ENCODE assay signal across 9 mouse cellular contexts in the genomic region with DNA sequence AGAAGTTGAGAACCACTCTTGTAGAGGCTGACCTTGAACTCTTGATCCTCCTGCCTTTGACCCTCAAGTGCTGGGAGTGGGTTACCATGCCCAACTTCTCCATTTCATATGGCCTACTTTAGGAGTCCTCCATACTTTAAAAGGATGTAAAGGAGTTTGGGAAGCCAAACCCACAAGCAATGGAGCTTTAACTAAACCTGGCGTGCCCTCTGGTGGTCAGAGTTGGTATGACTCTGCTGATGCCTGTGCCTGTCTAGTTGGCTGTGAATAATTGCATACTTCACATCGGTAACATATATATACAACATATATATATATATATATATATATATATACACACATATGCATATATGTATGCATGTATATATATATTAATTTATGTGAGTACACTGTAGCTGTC. TPM values are rescaled to one million over a fixed set of nuclear protein-coding genes. Genes with fewer than 3 reads are reported as not detected.
DNase-seq lines count a peak whose midpoint lies in the region; ATAC-seq and TF ChIP-seq lines count a peak whose summit lies in the region.
"Had no signal": no experiment of that assay in that cellular context is flagged by ENCODE, and none has a peak within 500 bp of the region (broad histone marks: within the 10 kb centered on the region; RNA-seq: fewer than 3 reads in every experiment).

No protein-coding gene starts in this region.

- 9% methylated on average over 2 of the region's 2 CpGs for WGBS in hindbrain, embryonic 14.5 days
- 14% methylated on average over 2 of the region's 2 CpGs for WGBS in hindbrain, embryonic 13.5 days
- WGBS in midbrain, postnatal 0 days = 15% methylated on average over 2 of the region's 2 CpGs

- intact Hi-C loops in heart, postnatal 14 days (cut with DNase I) = loop anchor here (1.0 to 2.0 kb wide), 4 partner anchors 16 to 136 kb away; no protein-coding TSS in a partner anchor
- intact Hi-C loops in left cerebral cortex, postnatal 10 days (cut with DNase I) = no loop called here

- H3K9ac ChIP-seq in hindbrain, embryonic 14.5 days = no peak overlapping the region
- H3K9ac ChIP-seq in hindbrain, embryonic 13.5 days = no peak overlapping the region
- H3K9ac ChIP-seq in midbrain, postnatal 0 days (replicated peaks; ENCODE audit: low read length, poor library complexity, severe bottlenecking) = no peak overlapping the region

- DNase-seq in hindbrain, embryonic 14.5 days (ENCODE audit: low spot score) = peak; percentile 88
- DNase-seq in adrenal gland, adult 2 months = peak; percentile 70
- peak; percentile 67 for DNase-seq in embryo, embryonic 9.5 days (ENCODE audit: extremely low spot score)
- peak; percentile 86 to 92 for DNase-seq in heart, postnatal 14 days
- peak; percentile 80 to 85 for DNase-seq in left cerebral cortex, postnatal 10 days (ENCODE audit: extremely low spot score in 1 of 2, low spot score in 2 of 2)
- peak; percentile 78 for DNase-seq in midbrain, postnatal 0 days (ENCODE audit: low spot score)
- DNase-seq in thymus, postnatal 10 days (ENCODE audit: low spot score in 2 of 2) = peak; percentile 61 to 83

- H3K27me3 ChIP-seq in hindbrain, embryonic 14.5 days (ENCODE audit: control insufficient read depth, insufficient read depth, low read length) = peaks cover 14% of the 10 kb centered on the region
- H3K27me3 ChIP-seq in hindbrain, embryonic 13.5 days = peaks cover 20% of the 10 kb centered on the region
- no peaks in the 10 kb centered on the region for H3K27me3 ChIP-seq in midbrain, postnatal 0 days (ENCODE audit: insufficient read depth, low read length)

- no peak overlapping the region for H3K4me3 ChIP-seq in hindbrain, embryonic 14.5 days (replicated peaks; ENCODE audit: low read length)
- no peak overlapping the region for H3K4me3 ChIP-seq in hindbrain, embryonic 13.5 days
- H3K4me3 ChIP-seq in midbrain, postnatal 0 days (ENCODE audit: low read depth, low read length) = no peak overlapping the region
- H3K4me3 ChIP-seq: myocyte had no signal

- no peaks in the 10 kb centered on the region for H3K36me3 ChIP-seq in hindbrain, embryonic 14.5 days (replicated peaks; ENCODE audit: control insufficient read depth, insufficient read depth)
- H3K36me3 ChIP-seq in hindbrain, embryonic 13.5 days = no peaks in the 10 kb centered on the region
- no peaks in the 10 kb centered on the region for H3K36me3 ChIP-seq in midbrain, postnatal 0 days (ENCODE audit: insufficient read depth, low read length)

- H3K27ac ChIP-seq in hindbrain, embryonic 14.5 days = no peak overlapping the region
- H3K27ac ChIP-seq in hindbrain, embryonic 13.5 days = no peak overlapping the region
- no peak overlapping the region for H3K27ac ChIP-seq in midbrain, postnatal 0 days (ENCODE audit: low read depth, low read length)

- no peak for ATAC-seq in hindbrain, embryonic 14.5 days (ENCODE audit: low FRiP score)
- no peak for ATAC-seq in hindbrain, embryonic 13.5 days (ENCODE audit: low FRiP score)
- ATAC-seq in midbrain, postnatal 0 days (ENCODE audit: low FRiP score) = no peak

- TF ChIP-seq CTCF in midbrain, postnatal 0 days (IDR thresholded peaks at IDR 0.05) = peak; percentile 85

- H3K9me3 ChIP-seq in hindbrain, embryonic 14.5 days (ENCODE audit: control insufficient read depth, low read length) = no peaks in the 10 kb centered on the region
- no peaks in the 10 kb centered on the region for H3K9me3 ChIP-seq in hindbrain, embryonic 13.5 days
- no peaks in the 10 kb centered on the region for H3K9me3 ChIP-seq in midbrain, postnatal 0 days (ENCODE audit: low read length)

- H3K4me1 ChIP-seq in hindbrain, embryonic 14.5 days (replicated peaks; ENCODE audit: control insufficient read depth, insufficient read depth, low read length) = no peaks in the 10 kb centered on the region; the same call in none of the 2 replicates
- H3K4me1 ChIP-seq in hindbrain, embryonic 13.5 days (replicated peaks) = peaks cover 6% of the 10 kb centered on the region
- H3K4me1 ChIP-seq in midbrain, postnatal 0 days (ENCODE audit: insufficient read depth, low read length) = 0 out of 2 replicates have a peak, but pooled peaks cover 2% of the 10 kb centered on the region

- no peak overlapping the region for H3K4me2 ChIP-seq in hindbrain, embryonic 14.5 days (replicated peaks)
- no peak overlapping the region for H3K4me2 ChIP-seq in hindbrain, embryonic 13.5 days
- H3K4me2 ChIP-seq in midbrain, postnatal 0 days (ENCODE audit: low read depth, low read length, poor library complexity, severe bottlenecking) = no peak overlapping the region

RNA-seq across cellular contexts. Expression of gene Hif3a, which starts 4.2 kb away (rescaled TPM):
- polyA plus RNA-seq in hindbrain, embryonic 14.5 days (2014; fragmentation: Nextera tagmentation; extraction: Ambion mirVana) = 4.9 and 6.9 TPM in 2 replicates
- 2.8 and 2.9 TPM in 2 replicates for polyA plus RNA-seq in hindbrain, embryonic 13.5 days (2015; fragmentation: Nextera tagmentation; extraction: Ambion mirVana)
- 1 to 10 TPM; 1.6 to 3.2 TPM for total RNA-seq in adrenal gland, adult 2 months (2021)
- 3.1 and 4.0 TPM in 2 replicates for polyA plus RNA-seq in adrenal gland, adult 2 months (2012; rRNA removed)
- 1 to 10 TPM; 4.9 to 5.4 TPM for total RNA-seq in heart, postnatal 14 days (2021)
- 10 to 100 TPM in 1 of 2 experiments, 1 to 10 TPM in 1; 6.5 to 16.9 TPM for total RNA-seq in left cerebral cortex, postnatal 10 days (2021)
- 13.6 and 16.9 TPM in 2 replicates for total RNA-seq in midbrain, postnatal 0 days (2014; rRNA removed)
- 2.0 and 2.7 TPM in 2 replicates for polyA plus RNA-seq in midbrain, postnatal 0 days (2015; fragmentation: Nextera tagmentation; extraction: Ambion mirVana)

RNA-seq across cellular contexts. Expression of gene Psg16, which starts 7.4 kb away (rescaled TPM):
- polyA plus RNA-seq in hindbrain, embryonic 14.5 days (2014; fragmentation: Nextera tagmentation; extraction: Ambion mirVana) = 3.1 and 3.6 TPM in 2 replicates
- 1.5 and 1.6 TPM in 2 replicates for polyA plus RNA-seq in hindbrain, embryonic 13.5 days (2015; fragmentation: Nextera tagmentation; extraction: Ambion mirVana)
- total RNA-seq in adrenal gland, adult 2 months (2021) = under 1 TPM; 0.35 to 0.58 TPM
- polyA plus RNA-seq in adrenal gland, adult 2 months (2012; rRNA removed) = 0.13 and 0.33 TPM in 2 replicates
- total RNA-seq in heart, postnatal 14 days (2021) = under 1 TPM; 0.05 TPM
- total RNA-seq in left cerebral cortex, postnatal 10 days (2021) = 1 to 10 TPM; 5.6 to 6.1 TPM
- 3.9 and 5.1 TPM in 2 replicates for total RNA-seq in midbrain, postnatal 0 days (2014; rRNA removed)
- polyA plus RNA-seq in midbrain, postnatal 0 days (2015; fragmentation: Nextera tagmentation; extraction: Ambion mirVana) = 6.8 and 7.6 TPM in 2 replicates
- polyA plus RNA-seq: myocyte had no signal

RNA-seq across cellular contexts. Expression of gene Ppp5c, which starts 38.7 kb away (rescaled TPM):
- 123 and 129 TPM in 2 replicates for polyA plus RNA-seq in hindbrain, embryonic 14.5 days (2014; fragmentation: Nextera tagmentation; extraction: Ambion mirVana)
- polyA plus RNA-seq in hindbrain, embryonic 13.5 days (2015; fragmentation: Nextera tagmentation; extraction: Ambion mirVana) = 109 and 115 TPM in 2 replicates
- 10 to 100 TPM; 82.2 to 86.0 TPM for total RNA-seq in adrenal gland, adult 2 months (2021)
- 164 and 179 TPM in 2 replicates for polyA plus RNA-seq in adrenal gland, adult 2 months (2012; rRNA removed)
- 100 to 1,000 TPM; 101 to 108 TPM for total RNA-seq in heart, postnatal 14 days (2021)
- total RNA-seq in left cerebral cortex, postnatal 10 days (2021) = 100 to 1,000 TPM; 157 to 162 TPM
- total RNA-seq in midbrain, postnatal 0 days (2014; rRNA removed) = 56.4 and 61.0 TPM in 2 replicates
- 144 and 145 TPM in 2 replicates for polyA plus RNA-seq in midbrain, postnatal 0 days (2015; fragmentation: Nextera tagmentation; extraction: Ambion mirVana)
